Mouse (Mus musculus): ENCODE measurements around the gene Col18a1. TPM values are rescaled to one million over a fixed set of nuclear protein-coding genes. Genes with fewer than 3 reads are reported as not detected.

Col18a1 gene
- polyA plus RNA-seq, 1 experiment from 2014 or later = 33.6 TPM

- no peaks in the 10 kb centered on the region for H3K4me1 ChIP-seq
- no peaks in the 10 kb centered on the region for H3K27me3 ChIP-seq (replicated peaks)
- WGBS = 97% methylated on average over 3 of the region's 3 CpGs
- no peak overlapping the region for H3K4me3 ChIP-seq
- ATAC-seq (replicated peaks) = no peak
- no peak overlapping the region for H3K27ac ChIP-seq
- no peak overlapping the region for H3K9ac ChIP-seq
- H3K9me3 ChIP-seq = no peaks in the 10 kb centered on the region
- no peaks in the 10 kb centered on the region for H3K36me3 ChIP-seq (replicated peaks)
- no peak overlapping the region for H3K4me2 ChIP-seq
These were observed 102.1 kb downstream of the Col18a1 start for GRCm38 (mm10) chr10:77064239-77064638.

GRCm38 (mm10) chr10:77062393-77063010 is 103.8 kb downstream of the Col18a1 start:
- Histone ChIP-seq H3K27me3 (replicated peaks) (no peaks in the 10 kb centered on the region), H3K36me3 (replicated peaks) (no peaks in the 10 kb centered on the region), H3K9ac (no peak overlapping the region), H3K4me2 (no peak overlapping the region), H3K4me3 (no peak overlapping the region), H3K27ac (no peak overlapping the region), H3K4me1 (no peaks in the 10 kb centered on the region), H3K9me3 (no peaks in the 10 kb centered on the region)
- ATAC-seq (replicated peaks) = no peak
- WGBS = 73% methylated on average over 11 of the region's 11 CpGs

- no peaks in the 10 kb centered on the region for H3K9me3 ChIP-seq
- no peaks in the 10 kb centered on the region for H3K27me3 ChIP-seq (replicated peaks)
- H3K9ac ChIP-seq = no peak overlapping the region
- H3K4me3 ChIP-seq = no peak overlapping the region
- ATAC-seq (replicated peaks) = no peak
- H3K4me2 ChIP-seq = no peak overlapping the region
- H3K36me3 ChIP-seq (replicated peaks) = no peaks in the 10 kb centered on the region
- 79% methylated on average over 3 of the region's 3 CpGs for WGBS
- H3K27ac ChIP-seq = no peak overlapping the region
- no peaks in the 10 kb centered on the region for H3K4me1 ChIP-seq
These were observed 104.9 kb downstream of the Col18a1 start for GRCm38 (mm10) chr10:77061426-77061825.

GRCm38 (mm10) chr10:77056768-77057167 is 109.6 kb downstream of the Col18a1 start:
- Histone ChIP-seq H3K27ac (no peak overlapping the region), H3K36me3 (replicated peaks) (no peaks in the 10 kb centered on the region), H3K9me3 (no peaks in the 10 kb centered on the region), H3K4me3 (no peak overlapping the region), H3K9ac (no peak overlapping the region), H3K27me3 (replicated peaks) (no peaks in the 10 kb centered on the region), H3K4me1 (no peaks in the 10 kb centered on the region), H3K4me2 (no peak overlapping the region)
- WGBS = 84% methylated on average over 10 of the region's 10 CpGs
- no peak for ATAC-seq (replicated peaks)

GRCm38 (mm10) chr10:77048606-77049005 is 117.7 kb downstream of the Col18a1 start:
- Histone ChIP-seq H3K9me3 (no peaks in the 10 kb centered on the region), H3K9ac (no peak overlapping the region), H3K27ac (no peak overlapping the region), H3K27me3 (replicated peaks) (no peaks in the 10 kb centered on the region), H3K36me3 (replicated peaks) (peaks cover 7% of the 10 kb centered on the region), H3K4me2 (no peak overlapping the region), H3K4me1 (no peaks in the 10 kb centered on the region), H3K4me3 (no peak overlapping the region)
- ATAC-seq (replicated peaks) = no peak
- 91% methylated on average over 3 of the region's 3 CpGs for WGBS

- Histone ChIP-seq H3K9me3 (no peaks in the 10 kb centered on the region), H3K4me1 (no peaks in the 10 kb centered on the region), H3K27ac (no peak overlapping the region), H3K27me3 (replicated peaks) (no peaks in the 10 kb centered on the region), H3K9ac (no peak overlapping the region), H3K4me3 (no peak overlapping the region), H3K4me2 (no peak overlapping the region), H3K36me3 (replicated peaks) (peaks cover 11% of the 10 kb centered on the region)
- 81% methylated on average over 3 of the region's 4 CpGs for WGBS
- ATAC-seq (replicated peaks) = no peak
These were observed 118.2 kb downstream of the Col18a1 start for GRCm38 (mm10) chr10:77048196-77048595.

- Histone ChIP-seq H3K9me3 (no peaks in the 10 kb centered on the region), H3K36me3 (replicated peaks) (peaks cover 19% of the 10 kb centered on the region), H3K27ac (no peak overlapping the region), H3K27me3 (replicated peaks) (no peaks in the 10 kb centered on the region), H3K4me1 (peaks cover 18% of the 10 kb centered on the region), H3K4me3 (no peak overlapping the region), H3K9ac (no peak overlapping the region), H3K4me2 (no peak overlapping the region)
- 65% methylated on average over 8 of the region's 8 CpGs for WGBS
- ATAC-seq (replicated peaks) = no peak
These were observed 127.7 kb downstream of the Col18a1 start for GRCm38 (mm10) chr10:77038579-77039174.

GRCm38 (mm10) chr10:77035487-77035886 is 130.9 kb downstream of the Col18a1 start:
- WGBS = 86% methylated on average over 6 of the region's 6 CpGs
- Histone ChIP-seq H3K36me3 (replicated peaks) (peaks cover 5% of the 10 kb centered on the region; the same call in 1 of the 2 replicates), H3K9ac (no peak overlapping the region), H3K4me3 (no peak overlapping the region), H3K9me3 (no peaks in the 10 kb centered on the region), H3K27ac (0 out of 2 replicates have a peak overlapping the region, but pooled peaks have one; percentile 0), H3K4me2 (0 out of 2 replicates have a peak overlapping the region, but pooled peaks have one; percentile 5), H3K27me3 (replicated peaks) (no peaks in the 10 kb centered on the region), H3K4me1 (peaks cover 24% of the 10 kb centered on the region)
- no peak for ATAC-seq (replicated peaks)

GRCm38 (mm10) chr10:77033323-77034025 is 132.9 kb downstream of the Col18a1 start:
- H3K27ac ChIP-seq = peak overlapping the region; percentile 75
- H3K9me3 ChIP-seq = no peaks in the 10 kb centered on the region
- H3K4me3 ChIP-seq = peak overlapping the region; percentile 61
- H3K27me3 ChIP-seq (replicated peaks) = 0 out of 2 replicates have a peak, but pooled peaks cover 3% of the 10 kb centered on the region
- peak; percentile 79 for ATAC-seq (replicated peaks)
- WGBS = under 1% methylated on average over 30 of the region's 30 CpGs
- H3K36me3 ChIP-seq (replicated peaks) = no peaks in the 10 kb centered on the region
- H3K4me2 ChIP-seq = peak overlapping the region; percentile 80
- H3K9ac ChIP-seq = peak overlapping the region; percentile 57
- peaks cover 24% of the 10 kb centered on the region for H3K4me1 ChIP-seq

- Histone ChIP-seq H3K27ac (peak overlapping the region; percentile 75), H3K9me3 (no peaks in the 10 kb centered on the region), H3K36me3 (replicated peaks) (no peaks in the 10 kb centered on the region), H3K9ac (peak overlapping the region; percentile 57), H3K4me1 (peaks cover 24% of the 10 kb centered on the region), H3K4me3 (peak overlapping the region; percentile 61), H3K4me2 (peak overlapping the region; percentile 80), H3K27me3 (replicated peaks) (0 out of 2 replicates have a peak, but pooled peaks cover 3% of the 10 kb centered on the region)
- under 1% methylated on average over 49 of the region's 49 CpGs for WGBS
- peak; percentile 96 for ATAC-seq (replicated peaks)
These were observed 133.6 kb downstream of the Col18a1 start for GRCm38 (mm10) chr10:77032591-77033322.

GRCm38 (mm10) chr10:77031768-77032375 is 134.5 kb downstream of the Col18a1 start, which contains the start of gene Slc19a1:
TSS of gene Slc19a1 (plus strand) at chr10:77032241.
- 42% methylated on average over 13 of the region's 13 CpGs for WGBS
- H3K36me3 ChIP-seq (replicated peaks) = no peaks in the 10 kb centered on the region
- peak within 1 kb of the TSS; percentile 57 for H3K9ac ChIP-seq
- H3K27me3 ChIP-seq (replicated peaks) = 0 out of 2 replicates have a peak, but pooled peaks cover 3% of the 10 kb centered on the region
- peaks cover 24% of the 10 kb centered on the region for H3K4me1 ChIP-seq
- ATAC-seq (replicated peaks) = peak; percentile 0; the same call in 1 of the 2 replicates
- no peaks in the 10 kb centered on the region for H3K9me3 ChIP-seq
- peak within 1 kb of the TSS; percentile 75 for H3K27ac ChIP-seq
- peak within 1 kb of the TSS; percentile 80 for H3K4me2 ChIP-seq
- H3K4me3 ChIP-seq = peak within 1 kb of the TSS; percentile 61

All from midbrain, embryonic 15.5 days (tissue).